Mouse (Mus musculus): ENCODE measurements around the gene Zfp36. TPM values are rescaled to one million over a fixed set of nuclear protein-coding genes. Genes with fewer than 3 reads are reported as not detected.

The Zfp36 gene
- polyA plus RNA-seq, 1 experiment from 2014 or later = 90.4 TPM

- DNase-seq (ENCODE audit: low read depth, low spot score) = no peak
- POLR2A ChIA-PET = no interaction called here
- TF ChIP-seq CTCF (IDR thresholded peaks at IDR 0.05) = no peak
- ATAC-seq = no peak
- CTCF ChIA-PET = interaction anchor here (1.3 kb wide), 1 partner anchor 11 kb away, joined by 3 read pairs; no protein-coding TSS in a partner anchor
- in situ Hi-C loops (cut with MboI; ENCODE audit: low pct_unique_long_range_greater_than_20kb) = no loop called here
- no peaks in the 10 kb centered on the region for H3K27me3 ChIP-seq
Observed at GRCm38 (mm10) chr7:28360291-28360690, 19.8 kb downstream of the Zfp36 start.

GRCm38 (mm10) chr7:28359854-28360253 lies 20.2 kb downstream of the Zfp36 start:
- CTCF ChIA-PET = interaction anchor here (1.2 to 1.3 kb wide), 2 partner anchors 12 to 13 kb away, joined by 3 read pairs; no protein-coding TSS in a partner anchor
- DNase-seq (ENCODE audit: low read depth, low spot score) (no peak), ATAC-seq (no peak)
- in situ Hi-C loops (cut with MboI; ENCODE audit: low pct_unique_long_range_greater_than_20kb) = no loop called here
- POLR2A ChIA-PET = interaction anchor here (0.8 kb wide), 1 partner anchor 16 kb away, joined by 4 read pairs; no protein-coding TSS in a partner anchor
- no peaks in the 10 kb centered on the region for H3K27me3 ChIP-seq
- TF ChIP-seq CTCF (IDR thresholded peaks at IDR 0.05) = no peak

GRCm38 (mm10) chr7:28358431-28358830 lies 21.6 kb downstream of the Zfp36 start:
- TF ChIP-seq CTCF (IDR thresholded peaks at IDR 0.05) = no peak
- no peak for ATAC-seq
- DNase-seq (ENCODE audit: low read depth, low spot score) = no peak
- ChIA-PET CTCF (interaction anchor here (1.2 to 2.5 kb wide), 4 partner anchors 9 to 29 kb away, joined by 3 to 14 read pairs (median 6); no protein-coding TSS in a partner anchor), POLR2A (interaction anchor here (0.5 to 2.8 kb wide), 3 partner anchors 13 to 38 kb away, joined by 3 to 12 read pairs (median 3); partner anchors contain the start of gene Plekhg2)
- no peaks in the 10 kb centered on the region for H3K27me3 ChIP-seq
- in situ Hi-C loops (cut with MboI; ENCODE audit: low pct_unique_long_range_greater_than_20kb) = no loop called here

GRCm38 (mm10) chr7:28357984-28358383 lies 22.1 kb downstream of the Zfp36 start:
- in situ Hi-C loops (cut with MboI; ENCODE audit: low pct_unique_long_range_greater_than_20kb) = no loop called here
- POLR2A ChIA-PET = interaction anchor here (1.0 to 2.8 kb wide), 4 partner anchors 14 to 28 kb away, joined by 3 to 12 read pairs (median 3); partner anchors contain the start of gene Plekhg2
- DNase-seq (ENCODE audit: low read depth, low spot score) (no peak), ATAC-seq (peak; percentile 57)
- CTCF ChIA-PET = interaction anchor here (1.2 to 2.5 kb wide), 4 partner anchors 9 to 30 kb away, joined by 3 to 14 read pairs (median 6); no protein-coding TSS in a partner anchor
- H3K27me3 ChIP-seq = no peaks in the 10 kb centered on the region
- no peak for TF ChIP-seq CTCF (IDR thresholded peaks at IDR 0.05)

DNA sequence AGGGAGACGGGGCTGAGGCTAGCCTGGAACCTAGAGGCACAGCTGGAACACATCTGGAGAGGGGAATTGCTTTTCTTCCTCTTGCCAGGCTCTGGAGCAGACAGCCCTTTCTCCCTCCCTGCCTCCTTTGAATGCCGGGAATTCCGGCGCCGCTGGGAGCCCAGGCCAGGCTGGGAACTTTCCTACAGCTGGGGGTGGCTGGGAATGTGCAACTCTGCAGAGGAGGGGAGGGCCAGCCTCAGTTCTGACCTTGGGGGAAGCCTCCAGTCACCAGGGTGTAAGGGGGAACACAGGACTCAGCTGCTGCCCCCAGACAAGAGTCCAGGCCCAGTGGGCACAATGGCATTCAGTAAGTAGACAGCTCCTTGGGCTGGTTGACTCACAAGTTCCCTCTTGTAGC lies 23.1 kb downstream of the Zfp36 start:
- ATAC-seq (peak; percentile 33), DNase-seq (ENCODE audit: low read depth, low spot score) (no peak)
- no peak for TF ChIP-seq CTCF (IDR thresholded peaks at IDR 0.05)
- in situ Hi-C loops (cut with MboI; ENCODE audit: low pct_unique_long_range_greater_than_20kb) = no loop called here
- POLR2A ChIA-PET = interaction anchor here (1.0 to 2.8 kb wide), 3 partner anchors 15 to 25 kb away, joined by 3 to 12 read pairs (median 3); partner anchors contain the start of gene Plekhg2
- CTCF ChIA-PET = interaction anchor here (1.4 to 2.5 kb wide), 4 partner anchors 8 to 31 kb away, joined by 3 to 14 read pairs (median 6); no protein-coding TSS in a partner anchor
- H3K27me3 ChIP-seq = no peaks in the 10 kb centered on the region

DNA sequence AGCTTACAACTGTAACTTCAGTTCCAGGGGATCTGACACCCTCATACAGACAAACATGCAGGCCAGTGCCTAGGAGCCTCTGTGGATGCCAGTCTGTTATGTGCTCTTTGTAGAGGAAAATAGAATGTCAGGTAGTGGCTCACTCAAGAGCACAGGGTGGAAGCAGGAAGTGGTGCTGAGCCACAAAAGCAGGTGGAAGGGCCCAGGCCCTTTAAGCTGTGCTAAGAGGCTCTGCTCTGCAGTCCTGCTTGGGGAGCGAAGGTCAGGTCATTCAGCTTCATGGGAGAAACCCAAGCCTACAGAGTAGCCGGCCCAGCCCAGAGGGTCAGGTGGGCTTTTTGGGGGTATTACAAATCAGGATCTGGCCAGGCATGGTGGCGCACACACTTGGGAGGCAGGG lies 24.8 kb downstream of the Zfp36 start:
- POLR2A ChIA-PET = no interaction called here
- CTCF ChIA-PET = no interaction called here
- ATAC-seq = no peak
- no peak for TF ChIP-seq CTCF (IDR thresholded peaks at IDR 0.05)
- DNase-seq (ENCODE audit: low read depth, low spot score) = no peak
- no peaks in the 10 kb centered on the region for H3K27me3 ChIP-seq
- in situ Hi-C loops (cut with MboI; ENCODE audit: low pct_unique_long_range_greater_than_20kb) = no loop called here

- ChIA-PET CTCF (no interaction called here), POLR2A (no interaction called here)
- no peak for DNase-seq (ENCODE audit: low read depth, low spot score)
- TF ChIP-seq CTCF (IDR thresholded peaks at IDR 0.05) = no peak
- ATAC-seq = no peak
- in situ Hi-C loops (cut with MboI; ENCODE audit: low pct_unique_long_range_greater_than_20kb) = no loop called here
- H3K27me3 ChIP-seq = no peaks in the 10 kb centered on the region
Observed at GRCm38 (mm10) chr7:28354596-28354995, 25.5 kb downstream of the Zfp36 start.

GRCm38 (mm10) chr7:28354113-28354581 lies 25.9 kb downstream of the Zfp36 start:
- TF ChIP-seq CTCF (IDR thresholded peaks at IDR 0.05) = no peak
- DNase-seq (ENCODE audit: low read depth, low spot score) (no peak), ATAC-seq (no peak)
- H3K27me3 ChIP-seq = no peaks in the 10 kb centered on the region
- POLR2A ChIA-PET = no interaction called here
- in situ Hi-C loops (cut with MboI; ENCODE audit: low pct_unique_long_range_greater_than_20kb) = no loop called here
- CTCF ChIA-PET = interaction anchor here (1.3 kb wide), 1 partner anchor 10 kb away, joined by 8 read pairs; no protein-coding TSS in a partner anchor

DNA sequence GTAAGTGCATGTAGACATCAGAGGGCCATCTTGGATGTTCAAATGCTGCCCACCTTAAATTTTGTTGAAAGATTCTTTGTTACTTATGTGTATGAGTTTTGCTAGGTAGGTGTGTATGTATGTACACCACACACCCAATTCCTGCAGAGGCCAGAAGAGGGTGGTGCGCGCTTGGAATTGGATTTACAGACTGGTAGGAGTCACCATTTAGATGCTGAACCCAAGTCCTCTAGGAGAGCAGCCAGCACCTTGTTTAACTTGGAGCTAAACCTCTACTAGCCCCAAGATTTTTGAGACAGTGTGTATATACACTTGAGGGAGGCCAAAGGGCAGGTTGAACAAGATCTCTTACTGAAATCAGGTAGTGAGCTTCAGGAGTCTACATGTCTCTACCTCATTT lies 26.8 kb downstream of the Zfp36 start:
- POLR2A ChIA-PET = interaction anchor here (1.7 kb wide), 1 partner anchor 18 kb away, joined by 6 read pairs; no protein-coding TSS in a partner anchor
- TF ChIP-seq CTCF (IDR thresholded peaks at IDR 0.05) = no peak
- H3K27me3 ChIP-seq = no peaks in the 10 kb centered on the region
- CTCF ChIA-PET = interaction anchor here (0.7 to 1.3 kb wide), 3 partner anchors 9 to 37 kb away, joined by 3 to 8 read pairs (median 3); no protein-coding TSS in a partner anchor
- in situ Hi-C loops (cut with MboI; ENCODE audit: low pct_unique_long_range_greater_than_20kb) = no loop called here
- no peak for DNase-seq (ENCODE audit: low read depth, low spot score)
- ATAC-seq = no peak

DNA sequence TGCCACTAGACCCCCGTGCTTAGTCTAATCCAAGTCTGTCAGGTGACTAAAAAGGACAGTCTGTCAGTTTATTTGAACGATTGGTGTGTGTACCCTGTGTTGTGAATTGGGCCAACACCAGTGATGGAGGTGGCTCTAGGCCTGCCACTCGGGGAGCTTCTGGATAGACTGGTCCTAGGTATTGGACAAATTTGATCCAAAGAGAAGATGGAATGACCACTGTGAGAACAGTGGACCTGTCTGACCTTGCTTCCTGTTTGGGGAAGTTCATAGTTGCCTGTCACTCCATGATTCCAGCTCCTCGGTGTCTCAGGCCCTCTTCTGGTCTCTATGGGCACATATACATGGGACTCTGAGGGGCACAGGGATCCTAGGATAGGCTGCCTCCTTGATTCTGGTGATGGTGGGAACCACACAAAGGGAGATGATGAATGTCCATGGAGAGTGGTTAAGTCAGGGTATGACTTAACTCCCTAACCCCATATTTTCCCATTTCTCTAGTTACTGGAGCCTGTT lies 28.3 kb downstream of the Zfp36 start:
- in situ Hi-C loops (cut with MboI; ENCODE audit: low pct_unique_long_range_greater_than_20kb) = no loop called here
- no peaks in the 10 kb centered on the region for H3K27me3 ChIP-seq
- no peak for TF ChIP-seq CTCF (IDR thresholded peaks at IDR 0.05)
- POLR2A ChIA-PET = interaction anchor here (1.4 to 2.2 kb wide), 2 partner anchors 17 to 30 kb away, joined by 3 to 7 read pairs; no protein-coding TSS in a partner anchor
- CTCF ChIA-PET = interaction anchor here (0.7 to 1.0 kb wide), 2 partner anchors 24 to 28 kb away, joined by 3 read pairs; partner anchors contain the start of gene Zfp36
- no peak for DNase-seq (ENCODE audit: low read depth, low spot score)
- ATAC-seq = no peak

Data from Patski (cell line).